Mouse (Mus musculus) spleen, adult 10 weeks (tissue): Measurements from ENCODE around the gene Narf. TPM values are rescaled to one million over a fixed set of nuclear protein-coding genes. Genes with fewer than 3 reads are reported as not detected.

Experiments
- polyA plus RNA-seq: library from polyadenylated mRNA; stranded (reverse); fragments of 350-450 nt; fragmentation: Illumina TruSeq; extraction: RNeasy Lipid Tissue Mini Kit (QIAGEN cat#74804); gene quantifications from one replicate; pipeline ENCODE4 v1.2.3, GENCODE M21; 2015; ENCODE audit warnings: low replicate concordance; ENCODE audit not compliant: insufficient read depth

Narf gene
- 26.9 TPM for polyA plus RNA-seq

GRCm38 (mm10) chr11:121236564-121237344 is at the start of gene Narf:
TSS of gene Narf (plus strand) at chr11:121237253.

DNA sequence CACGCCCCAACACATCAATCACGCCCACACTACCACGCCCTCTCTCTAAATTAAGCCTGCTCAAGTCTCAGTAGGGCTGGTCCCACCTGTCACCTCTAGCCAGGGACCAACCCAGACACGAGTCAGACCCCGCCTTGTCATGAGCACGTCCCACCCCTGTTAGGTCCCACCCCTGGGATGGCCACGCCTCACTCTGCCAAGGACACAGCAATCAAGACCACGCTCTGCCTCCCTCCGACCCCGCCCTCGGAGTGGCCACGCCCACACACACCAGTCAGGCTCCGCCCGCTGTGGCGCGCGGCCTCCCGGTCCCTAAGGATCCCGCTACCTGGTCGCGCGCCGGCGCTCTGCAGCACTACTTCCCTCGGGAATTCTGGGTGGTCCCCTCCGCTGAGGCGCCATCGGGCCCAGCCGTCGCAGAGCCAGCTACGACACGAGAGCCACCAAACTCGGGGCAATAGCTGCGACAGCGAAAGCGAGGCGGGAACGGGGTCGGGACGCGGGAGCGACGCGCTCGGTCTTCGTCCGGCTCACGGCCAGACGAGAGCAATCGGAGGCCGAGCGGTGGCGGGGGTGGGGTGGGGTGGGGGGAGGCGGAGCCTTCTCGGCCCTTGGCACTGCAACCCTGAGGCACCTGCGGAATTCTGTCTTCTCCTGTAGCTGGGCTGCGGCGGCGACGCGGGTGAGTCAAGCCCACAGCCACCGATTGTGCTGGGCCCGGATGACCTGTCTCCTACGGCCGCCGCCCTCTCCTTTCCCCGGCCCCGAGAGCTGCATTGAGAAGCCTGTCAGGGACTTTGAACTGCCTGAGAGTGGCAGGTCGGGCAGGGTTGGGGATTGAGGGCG is 32.7 kb upstream of the Narf start, which contains the start of the genes Hexdc and Ogfod3:
Gene Hexdc, plus strand, starts transcription at position 273 of the 846 bp plus-strand sequence.
Gene Ogfod3, minus strand, starts transcription at position 551 of the 846 bp plus-strand sequence.

DNA sequence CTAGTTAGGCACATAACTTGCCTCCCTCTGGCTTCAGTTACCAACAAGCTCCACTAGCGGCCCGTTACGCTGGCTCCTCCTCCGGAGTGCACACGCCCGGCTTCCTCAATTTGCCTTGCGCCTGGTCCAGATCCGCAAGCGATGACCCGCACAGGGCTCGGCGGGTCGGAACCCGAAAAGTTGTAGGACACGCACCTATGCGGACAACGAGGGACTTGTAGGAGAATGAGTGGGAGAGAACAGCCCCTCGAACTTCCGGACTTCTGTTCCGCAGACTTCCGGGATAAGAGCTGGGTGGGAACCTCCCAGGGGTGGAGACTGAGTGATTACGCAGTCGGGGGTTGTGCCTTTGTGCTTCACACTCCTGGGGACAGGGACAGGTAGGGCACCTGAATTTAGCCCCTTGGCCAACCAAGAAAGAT is 8.0 kb upstream of the Narf start, which contains the start of gene Cybc1:
Gene Cybc1, minus strand, starts transcription at position 305 of the 422 bp plus-strand sequence.

DNA sequence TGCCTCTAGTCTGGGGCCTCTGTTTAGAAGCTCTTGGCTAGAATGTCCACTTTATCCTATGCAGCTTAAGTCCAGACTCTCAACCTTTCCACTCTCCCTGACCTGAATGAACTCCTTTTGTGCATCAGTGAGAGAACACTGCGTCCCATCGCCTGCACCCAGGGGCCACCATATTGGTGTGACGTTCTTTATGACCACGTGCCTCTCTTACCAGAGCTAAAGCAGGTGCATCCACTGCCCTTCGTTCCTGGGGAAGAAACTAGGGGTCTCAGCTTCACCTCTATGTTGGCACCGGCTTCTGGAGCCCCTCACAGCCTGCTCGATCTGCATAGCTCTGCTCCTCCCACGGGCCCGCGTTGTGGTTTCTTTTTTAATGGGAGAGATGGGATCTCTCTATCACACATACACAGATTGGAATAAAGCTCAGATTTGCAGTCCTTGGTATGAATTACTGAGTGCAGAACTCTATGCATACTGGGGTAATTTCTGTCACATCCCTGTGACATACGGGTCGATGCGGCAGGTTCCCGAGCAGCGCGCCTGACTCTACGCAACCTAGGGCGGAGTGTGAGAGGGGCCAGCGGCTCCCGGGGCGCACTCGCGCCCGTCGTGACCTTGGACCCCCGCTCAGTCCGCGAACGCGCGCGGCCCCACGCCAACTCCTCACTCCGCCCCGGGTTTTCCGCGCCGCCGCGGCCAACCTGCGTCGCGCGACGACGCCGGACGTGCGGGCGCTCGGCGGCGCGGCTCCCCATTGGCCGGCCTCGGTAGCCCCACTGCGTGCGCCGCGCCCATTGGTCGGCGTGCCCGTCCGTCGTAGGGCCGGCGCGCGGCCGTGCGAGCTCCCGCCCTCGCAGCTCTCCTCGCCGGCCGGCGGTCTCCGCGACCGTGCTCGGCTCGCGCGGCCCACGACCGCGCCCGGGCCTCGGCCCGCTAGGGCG is 22.4 kb downstream of the Narf start, which contains the start of gene Foxk2:
Gene Foxk2, plus strand, starts transcription at position 831 of the 941 bp plus-strand sequence.

Other genes with a start within 250 kb of the Narf start
- 123 TPM for gene Csnk1d, start 245.9 kb upstream of the Narf start, polyA plus RNA-seq
- gene Cd7, start 197.8 kb upstream of the Narf start, polyA plus RNA-seq, result 54.7 TPM
- not detected for gene Sectm1b, start 173.7 kb upstream of the Narf start, polyA plus RNA-seq
- gene Sectm1a, start 156.0 kb upstream of the Narf start, polyA plus RNA-seq, result 11.3 TPM
- gene Tex19.2, start 118.6 kb upstream of the Narf start, polyA plus RNA-seq, result not detected
- gene Tex19.1, start 91.1 kb upstream of the Narf start, polyA plus RNA-seq, result not detected
- not detected for gene Uts2r, start 77.0 kb upstream of the Narf start, polyA plus RNA-seq
- gene Hexdc, start 32.8 kb upstream of the Narf start, polyA plus RNA-seq, result 9.2 TPM
- gene Ogfod3, start 32.5 kb upstream of the Narf start, polyA plus RNA-seq, result 4.4 TPM
- 178 TPM for gene Cybc1, start 7.9 kb upstream of the Narf start, polyA plus RNA-seq
- 21.6 TPM for gene Foxk2, start 22.7 kb downstream of the Narf start, polyA plus RNA-seq
- 37.4 TPM for gene Wdr45b, start 117.2 kb downstream of the Narf start, polyA plus RNA-seq
- 0.66 TPM for gene Rab40b, start 151.0 kb downstream of the Narf start, polyA plus RNA-seq
- 14.3 TPM for gene Fn3krp, start 184.1 kb downstream of the Narf start, polyA plus RNA-seq
- 4.0 TPM for gene Fn3k, start 197.7 kb downstream of the Narf start, polyA plus RNA-seq
- 30.0 TPM for gene Tbcd, start 214.7 kb downstream of the Narf start, polyA plus RNA-seq